Mouse (Mus musculus): ENCODE data around the gene Rangrf.
"Not testable (repeated sequence)": the region's sequence is repeated elsewhere in the genome, so short reads cannot be mapped to it uniquely, and the experiment has no call there.

Gene Rangrf

GRCm38 (mm10) chr11:68979320-68979733 is 4.3 kb upstream of the Rangrf start:
- DNase-seq (ENCODE audit: low spot score in 2 of 2), result no peak

GRCm38 (mm10) chr11:68975601-68976000 is 616 bp upstream of the Rangrf start:
- DNase-seq (ENCODE audit: low spot score in 2 of 2), result no peak

- no peak for DNase-seq (ENCODE audit: low spot score in 2 of 2)
Observed at GRCm38 (mm10) chr11:68974059-68974450, 930 bp downstream of the Rangrf start.

- peak; percentile 73 to 87 for DNase-seq (ENCODE audit: low spot score in 2 of 2)
Observed at GRCm38 (mm10) chr11:68973250-68974058, 1.5 kb downstream of the Rangrf start.

GRCm38 (mm10) chr11:68970232-68970631 is 4.8 kb downstream of the Rangrf start:
- DNase-seq (ENCODE audit: low spot score in 2 of 2), result peak in 1 of 2 experiments; percentile 38

GRCm38 (mm10) chr11:68968752-68969151 is 6.2 kb downstream of the Rangrf start:
- no peak for DNase-seq (ENCODE audit: low spot score in 2 of 2)

GRCm38 (mm10) chr11:68967337-68968282 is 7.4 kb downstream of the Rangrf start, which contains the start of gene Slc25a35:
TSS of gene Slc25a35 (plus strand) at chr11:68968131.
- DNase-seq (ENCODE audit: low spot score in 2 of 2), result peak; percentile 86 to 91

GRCm38 (mm10) chr11:68966554-68966953 is 8.4 kb downstream of the Rangrf start:
- no peak for DNase-seq (ENCODE audit: low spot score in 2 of 2)

GRCm38 (mm10) chr11:68965845-68966244 is 9.1 kb downstream of the Rangrf start:
- peak in 1 of 2 experiments; percentile 33 for DNase-seq (ENCODE audit: low spot score in 2 of 2)

- DNase-seq (ENCODE audit: low spot score in 2 of 2), result no peak
Observed at GRCm38 (mm10) chr11:68965050-68965449, 9.9 kb downstream of the Rangrf start.

GRCm38 (mm10) chr11:68963405-68963804 is 11.6 kb downstream of the Rangrf start:
- DNase-seq (ENCODE audit: low spot score in 2 of 2), result no peak

GRCm38 (mm10) chr11:68962159-68962558 is 12.8 kb downstream of the Rangrf start:
- DNase-seq (ENCODE audit: low spot score in 2 of 2), result not testable (repeated sequence)

GRCm38 (mm10) chr11:68961596-68961995 is 13.4 kb downstream of the Rangrf start:
- DNase-seq (ENCODE audit: low spot score in 2 of 2), result no peak

GRCm38 (mm10) chr11:68957971-68958370 is 17.0 kb downstream of the Rangrf start:
- DNase-seq (ENCODE audit: low spot score in 2 of 2), result no peak

GRCm38 (mm10) chr11:68957308-68957707 is 17.7 kb downstream of the Rangrf start, which contains the start of gene Arhgef15:
TSS of gene Arhgef15 (minus strand) at chr11:68957480.
- DNase-seq (ENCODE audit: low spot score in 2 of 2), result no peak

GRCm38 (mm10) chr11:68956697-68957096 is 18.3 kb downstream of the Rangrf start:
- DNase-seq (ENCODE audit: low spot score in 2 of 2), result no peak

GRCm38 (mm10) chr11:68956107-68956506 is 18.9 kb downstream of the Rangrf start:
- DNase-seq (ENCODE audit: low spot score in 2 of 2), result no peak

- DNase-seq (ENCODE audit: low spot score in 2 of 2), result no peak
Observed at GRCm38 (mm10) chr11:68955473-68955872, 19.5 kb downstream of the Rangrf start.

- no peak for DNase-seq (ENCODE audit: low spot score in 2 of 2)
Observed at GRCm38 (mm10) chr11:68954408-68954807, 20.6 kb downstream of the Rangrf start.

GRCm38 (mm10) chr11:68953903-68954302 is 21.1 kb downstream of the Rangrf start:
- no peak for DNase-seq (ENCODE audit: low spot score in 2 of 2)

- no peak for DNase-seq (ENCODE audit: low spot score in 2 of 2)
Observed at GRCm38 (mm10) chr11:68947542-68947993, 27.4 kb downstream of the Rangrf start.

GRCm38 (mm10) chr11:68946806-68947440 is 28.1 kb downstream of the Rangrf start:
- DNase-seq (ENCODE audit: low spot score in 2 of 2), result no peak

All from urinary bladder, postnatal 36 days (tissue).